Mouse (Mus musculus) urinary bladder, postnatal 10 days (tissue): Measurements from ENCODE around the gene Mad1l1.

ENCODE experiments used
- DNase-seq: peaks from one replicate; pipeline ENCODE4 v3.0.0; 2022; ENCODE audit warnings: low spot score

The Mad1l1 gene

DNA sequence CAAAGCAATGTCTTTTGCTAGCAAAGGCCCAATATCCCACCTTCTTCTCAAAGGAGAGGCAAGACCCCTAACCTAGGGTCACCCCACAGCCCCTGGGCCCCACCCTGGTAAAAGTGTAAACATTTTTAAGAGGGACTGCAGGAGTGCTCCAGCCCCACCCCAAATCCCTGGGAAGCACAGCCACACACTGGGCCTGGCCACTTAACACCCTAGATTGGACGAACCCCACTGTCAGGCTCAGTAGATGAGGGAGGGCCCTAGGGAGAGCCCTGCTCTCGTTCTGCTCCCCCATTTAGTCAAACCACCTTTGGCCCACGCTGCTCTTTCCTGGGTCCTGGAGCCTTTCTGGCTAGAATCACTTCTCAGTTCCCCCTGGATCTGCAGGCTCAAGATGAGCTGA lies 145.0 kb downstream of the Mad1l1 start:
- DNase-seq, result no peak

DNA sequence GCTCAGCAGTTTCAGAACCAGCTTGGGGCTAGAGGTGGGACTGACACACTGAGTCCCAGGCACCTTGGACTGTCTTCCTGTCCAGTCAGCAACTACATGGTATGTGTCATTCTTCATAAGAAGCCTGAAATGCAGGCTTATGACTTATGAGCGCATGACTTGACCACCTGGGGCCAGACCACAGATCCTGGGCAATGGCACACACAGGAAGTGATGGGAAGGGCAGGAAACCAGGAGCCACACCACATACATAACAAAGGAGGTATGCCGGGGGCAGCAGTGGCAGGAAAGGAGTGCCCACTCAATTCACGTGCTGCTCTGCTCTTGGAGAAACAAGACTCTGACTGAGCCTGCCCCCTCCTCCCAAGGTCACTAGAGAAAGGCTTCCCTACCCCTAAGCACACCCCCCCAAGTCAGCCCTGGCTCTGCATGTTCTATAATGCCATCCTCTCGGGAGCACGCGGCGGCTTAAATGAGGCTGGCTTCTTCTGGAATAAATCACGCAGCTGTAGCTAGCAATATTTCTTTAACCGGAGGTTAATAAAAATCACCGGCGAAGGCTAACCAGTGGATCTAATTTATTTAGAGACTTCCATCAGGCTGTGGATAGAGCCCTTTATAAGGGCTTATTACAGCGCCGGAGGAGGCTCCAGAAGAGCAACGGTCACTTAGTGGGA lies 146.4 kb downstream of the Mad1l1 start:
- no peak for DNase-seq

GRCm38 (mm10) chr5:140174066-140174465 lies 147.3 kb downstream of the Mad1l1 start:
- no peak for DNase-seq

- DNase-seq, result no peak
Observed at GRCm38 (mm10) chr5:140173181-140173580, 148.2 kb downstream of the Mad1l1 start.

DNA sequence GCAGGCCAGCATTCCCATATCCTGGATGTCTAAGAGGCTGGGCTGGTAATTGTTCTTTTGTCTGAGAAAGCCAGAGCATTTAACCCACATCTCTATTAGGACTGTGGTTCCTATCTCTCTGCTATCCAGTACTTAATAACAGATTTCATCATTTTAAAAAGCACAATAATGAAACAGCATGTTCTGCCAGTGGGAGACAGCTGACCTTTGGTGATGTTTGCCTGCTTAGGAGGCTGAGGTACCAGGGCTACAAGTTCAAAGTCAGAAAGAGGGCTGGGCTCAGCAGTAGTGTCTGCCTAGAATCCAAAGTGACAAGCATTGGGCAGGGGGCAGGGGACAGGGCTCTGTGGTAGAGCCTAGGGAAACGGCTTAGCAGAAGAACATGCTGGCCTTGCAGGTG lies 149.6 kb downstream of the Mad1l1 start:
- no peak for DNase-seq

DNA sequence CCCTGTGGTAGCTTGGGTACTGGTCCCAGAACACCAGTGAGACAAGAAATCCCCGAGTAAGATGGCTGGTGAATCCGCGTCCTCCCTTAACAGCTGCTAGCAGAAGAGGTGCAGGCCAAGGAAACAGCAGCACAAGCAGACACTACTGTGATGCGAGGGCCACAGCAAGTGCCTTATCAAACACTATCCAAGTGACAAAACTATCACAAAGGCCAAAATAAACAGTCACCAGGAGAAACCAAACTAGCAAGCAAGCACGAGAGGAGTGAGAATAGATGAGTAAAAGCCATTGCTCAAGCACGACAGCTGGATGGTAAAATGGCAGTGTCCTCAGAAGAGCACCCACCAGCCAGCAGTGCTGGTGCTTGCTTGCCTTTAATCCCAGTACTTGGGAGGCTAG lies 153.8 kb downstream of the Mad1l1 start:
- DNase-seq, result no peak

GRCm38 (mm10) chr5:140167080-140167479 lies 154.3 kb downstream of the Mad1l1 start:
- DNase-seq, result no peak

DNA sequence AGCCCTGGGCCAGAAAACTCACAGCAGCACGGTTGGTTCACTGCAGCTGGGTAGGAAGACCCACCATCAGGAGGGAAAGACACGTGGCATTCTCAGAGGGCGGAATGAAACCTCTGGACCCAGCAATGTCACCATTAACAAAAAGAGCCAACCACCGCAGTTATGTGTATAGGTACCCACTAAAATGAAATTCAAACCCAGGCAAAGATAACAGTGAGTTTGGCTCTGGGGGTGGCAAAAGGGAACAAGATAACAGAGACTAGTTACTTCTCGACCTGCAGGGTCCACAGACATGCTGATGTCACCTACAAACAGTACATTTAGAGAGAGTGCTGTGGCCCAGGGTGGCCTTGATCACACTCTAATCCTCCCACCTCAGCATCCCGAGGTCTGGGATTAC lies 157.4 kb downstream of the Mad1l1 start:
- DNase-seq, result no peak

GRCm38 (mm10) chr5:140162071-140162845 lies 159.1 kb downstream of the Mad1l1 start:
- DNase-seq, result no peak

DNA sequence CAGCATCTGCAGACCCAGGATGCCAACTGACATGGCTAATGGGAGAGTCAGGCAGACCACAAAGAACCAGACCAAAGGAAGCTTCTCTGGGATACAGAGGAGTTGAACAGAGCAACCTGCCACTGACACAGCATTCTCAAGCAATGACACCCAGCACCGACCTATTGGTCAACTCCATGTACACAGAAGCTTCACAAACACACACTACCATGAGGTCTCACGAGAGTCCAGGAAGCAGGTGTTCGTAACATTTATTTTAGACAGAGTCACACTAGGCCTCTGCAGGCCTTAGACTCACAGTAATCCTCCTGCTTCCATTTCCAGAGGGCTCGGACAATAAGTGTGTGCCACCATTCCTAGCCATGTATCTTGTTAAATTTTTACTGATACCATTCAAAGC lies 162.3 kb downstream of the Mad1l1 start:
- no peak for DNase-seq

DNA sequence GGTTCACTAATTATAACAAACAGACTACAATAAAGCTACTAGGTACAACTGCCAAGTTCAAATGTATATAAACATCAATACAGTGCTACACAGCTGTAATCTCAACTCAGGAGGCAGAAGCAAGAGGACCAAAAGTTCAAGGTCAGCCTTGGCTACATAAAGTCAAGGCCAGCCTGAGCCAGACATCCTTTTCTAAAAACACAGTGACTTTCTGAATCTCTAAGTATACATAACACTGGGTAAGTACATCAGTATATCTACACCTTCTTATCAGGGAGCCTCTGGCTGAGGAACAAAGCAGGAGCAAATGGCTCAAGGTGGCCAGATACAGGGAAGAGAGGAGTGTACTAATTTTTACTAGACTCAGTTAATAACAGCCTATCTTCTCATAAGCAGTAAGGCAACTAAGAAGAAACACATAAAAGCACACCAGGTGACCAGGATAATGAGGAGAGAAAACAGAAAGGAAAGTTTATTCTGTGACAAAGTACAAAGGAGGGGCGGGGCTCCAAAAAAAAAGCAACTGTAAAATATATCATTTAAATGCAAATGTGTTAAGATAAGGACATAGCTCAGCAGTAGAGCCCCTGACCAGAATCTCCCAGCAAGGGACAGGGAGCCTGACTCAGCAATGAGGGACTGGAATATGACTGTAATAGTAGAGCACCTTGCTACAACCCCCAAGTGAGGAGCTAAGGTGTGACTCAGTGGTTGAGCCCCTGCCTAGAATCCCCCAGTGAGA lies 163.3 kb downstream of the Mad1l1 start:
- DNase-seq, result no peak

DNA sequence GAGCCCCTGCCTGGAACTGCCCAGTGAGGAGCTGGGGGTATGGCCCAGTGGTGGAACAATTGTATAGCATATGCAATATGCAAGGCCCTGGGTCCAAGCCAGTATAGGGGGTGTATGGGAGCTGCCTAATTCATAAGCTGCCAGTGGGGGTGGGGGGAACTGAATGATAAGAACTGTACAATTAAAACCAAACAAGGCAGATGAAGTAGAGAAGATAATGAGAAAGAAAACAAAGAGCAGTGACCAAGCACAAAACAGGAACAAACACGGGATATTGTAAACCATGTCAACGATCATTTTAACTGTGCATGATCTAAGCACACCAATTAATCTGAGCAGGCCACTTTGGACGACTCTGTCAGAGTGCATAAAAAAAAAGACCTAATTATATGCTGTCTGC lies 167.2 kb downstream of the Mad1l1 start:
- DNase-seq, result no peak

DNA sequence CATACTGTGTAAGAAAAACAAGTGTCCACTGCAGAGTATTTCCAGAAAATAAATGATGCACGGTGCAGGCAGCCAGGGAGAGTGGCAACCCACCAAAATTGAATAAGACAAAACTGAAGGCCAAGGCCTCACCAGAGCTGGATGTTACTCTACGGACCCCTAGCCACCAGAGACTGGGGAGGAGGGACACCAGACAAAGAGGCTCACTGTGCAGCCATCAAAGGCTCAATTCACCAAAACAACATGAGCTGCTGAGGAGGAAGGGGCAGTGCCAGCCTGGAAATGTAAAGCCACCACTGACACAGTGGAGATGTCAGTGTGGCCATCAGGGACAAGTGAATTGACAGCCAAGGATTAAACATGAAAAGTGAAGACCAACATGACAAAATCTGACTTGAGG lies 169.5 kb downstream of the Mad1l1 start:
- no peak for DNase-seq

DNA sequence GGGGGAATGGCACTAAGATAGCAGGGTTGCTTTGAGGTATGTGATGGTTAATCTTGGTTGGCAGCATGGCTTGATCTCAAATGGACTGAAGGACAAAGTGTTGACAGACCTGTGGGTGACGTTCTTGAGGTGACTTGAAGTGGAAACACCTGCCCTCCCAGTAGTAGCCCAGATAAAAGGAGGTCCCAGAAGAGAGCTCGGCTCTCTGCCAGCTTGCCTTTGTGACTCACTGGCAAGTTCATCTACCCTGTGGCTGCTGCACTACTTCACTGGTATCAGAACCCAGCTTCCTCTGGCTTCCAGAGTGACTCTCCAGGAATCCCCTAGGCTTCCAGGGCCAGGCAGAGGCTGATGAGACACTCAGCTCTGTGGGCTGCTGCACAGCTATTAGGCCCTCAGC lies 170.2 kb downstream of the Mad1l1 start:
- DNase-seq, result no peak

DNA sequence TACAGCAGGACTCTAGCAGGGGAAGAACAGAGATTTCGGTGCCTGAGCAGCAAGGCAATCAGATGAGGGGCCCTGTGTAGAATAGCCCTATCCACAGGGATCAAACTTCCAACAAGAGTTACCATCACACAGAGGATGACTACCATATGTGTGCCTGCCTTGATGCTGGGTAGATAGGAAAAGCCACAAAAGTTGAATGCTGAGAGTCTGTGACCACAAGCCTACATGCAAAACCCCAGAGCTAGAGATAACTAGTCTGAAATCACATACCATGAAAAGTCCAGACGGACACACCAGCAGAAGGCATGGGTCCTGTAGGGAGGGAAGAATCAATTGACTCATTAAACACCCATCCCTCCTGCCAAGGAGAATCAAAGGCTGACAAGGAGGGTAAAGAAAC lies 170.7 kb downstream of the Mad1l1 start:
- DNase-seq, result no peak

DNA sequence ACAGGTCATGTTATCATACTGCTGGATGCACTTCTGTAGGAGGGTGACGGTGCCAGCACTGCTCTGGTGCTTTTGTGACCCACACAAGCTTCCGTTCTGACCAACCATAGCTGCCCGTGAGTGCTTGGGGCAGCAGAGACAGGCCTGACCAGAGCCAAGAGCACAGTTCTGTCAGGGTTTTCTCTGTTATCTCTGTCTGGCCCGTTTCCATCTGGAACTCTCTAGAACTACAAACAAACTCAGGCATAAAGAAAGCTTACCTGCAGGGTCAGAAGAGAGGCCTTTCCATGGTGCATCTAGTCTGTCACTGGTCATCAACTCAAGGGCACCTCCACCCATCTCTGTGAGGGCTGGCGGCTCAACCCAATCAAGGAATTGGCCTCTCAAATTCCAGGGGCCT lies 171.2 kb downstream of the Mad1l1 start:
- DNase-seq, result no peak

DNA sequence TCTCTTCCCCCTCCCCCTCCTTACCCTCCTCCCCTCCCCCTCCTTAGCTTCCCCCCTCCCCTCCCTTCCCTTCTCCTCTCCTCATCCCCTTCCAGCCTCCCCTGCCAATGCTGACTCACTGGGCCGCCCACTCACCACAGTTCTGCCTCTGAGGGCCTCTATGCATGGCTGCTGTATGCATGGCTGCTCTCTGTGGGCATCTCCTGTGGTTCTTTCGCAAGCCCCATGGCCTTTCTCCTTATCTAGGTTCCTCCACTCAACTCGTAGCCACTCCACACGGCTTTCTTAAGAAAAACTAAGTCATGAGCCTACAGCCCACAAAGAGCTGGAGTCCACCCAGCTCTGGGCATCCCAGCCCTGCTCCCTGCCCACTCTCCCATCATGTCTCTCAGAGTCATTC lies 172.1 kb downstream of the Mad1l1 start:
- no peak for DNase-seq

- DNase-seq, result no peak
Observed at GRCm38 (mm10) chr5:140143541-140143940, 177.8 kb downstream of the Mad1l1 start.

- DNase-seq, result no peak
Observed at GRCm38 (mm10) chr5:140141336-140141735, 180.0 kb downstream of the Mad1l1 start.

DNA sequence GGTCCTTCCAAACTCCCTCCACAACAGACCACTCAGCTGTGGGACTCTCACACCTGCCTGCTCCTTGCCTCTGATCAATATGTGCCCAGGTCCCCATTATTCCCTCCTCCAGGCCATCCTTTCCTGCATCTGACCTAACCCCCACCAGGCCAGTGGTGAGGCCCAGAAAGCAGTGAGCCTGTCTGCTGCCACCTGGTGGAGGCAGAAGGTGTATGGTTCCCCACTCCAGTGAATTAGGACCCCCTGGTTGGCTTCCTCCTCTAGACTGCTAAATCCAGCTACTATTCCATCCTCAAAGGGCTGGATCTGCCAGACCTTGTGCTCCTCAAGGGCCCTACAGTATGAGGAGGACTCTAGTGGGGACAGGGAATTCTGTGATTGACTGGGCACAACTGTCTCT lies 181.1 kb downstream of the Mad1l1 start:
- no peak for DNase-seq

DNA sequence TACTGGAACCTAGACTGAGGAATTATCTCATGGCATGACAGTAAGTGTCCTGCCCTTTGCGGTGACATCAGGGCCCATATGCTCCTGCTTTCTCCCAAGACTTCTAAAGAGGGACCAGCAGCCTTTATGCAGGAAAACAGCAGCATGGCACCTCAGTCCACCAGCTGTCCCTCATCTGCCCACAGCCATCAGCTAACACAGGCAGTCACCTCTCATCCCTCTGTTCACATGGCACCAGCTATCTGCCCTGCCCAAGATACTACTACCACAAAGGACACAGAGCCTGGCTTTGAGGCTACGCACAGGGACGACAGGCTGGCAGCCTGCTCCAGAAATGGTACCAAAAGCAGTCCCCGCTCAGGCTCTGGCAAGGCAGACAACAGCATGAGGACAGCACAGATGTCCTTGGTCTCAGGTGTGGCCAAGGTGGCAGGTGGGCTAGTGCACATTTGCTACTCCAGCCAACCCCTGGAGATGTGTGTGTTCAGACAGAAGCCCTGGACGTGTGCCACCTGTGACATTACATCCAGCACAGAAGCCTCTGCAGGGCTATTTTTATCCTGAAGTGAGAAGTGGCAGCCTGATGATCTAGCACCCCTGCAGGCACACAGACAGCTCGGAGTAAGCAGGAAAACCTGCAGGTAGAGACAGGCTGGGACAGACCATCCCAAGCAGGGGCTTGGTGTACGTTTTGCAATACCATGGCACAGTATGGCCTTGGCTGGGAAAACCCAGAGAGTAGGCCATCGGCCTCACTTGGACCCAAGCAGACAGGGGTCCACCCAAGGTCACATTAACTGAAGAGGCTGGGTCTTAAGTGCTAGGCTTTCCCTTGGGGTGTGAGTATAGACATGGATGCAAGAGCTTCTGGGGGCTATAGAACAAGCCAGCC lies 185.4 kb downstream of the Mad1l1 start:
- no peak for DNase-seq

GRCm38 (mm10) chr5:140134021-140134420 lies 187.3 kb downstream of the Mad1l1 start:
- DNase-seq, result no peak
